Mouse (Mus musculus) granulocyte monocyte progenitor cell, adult 5-6 weeks (primary cell): ENCODE measurements around the gene Dgka. TPM values are rescaled to one million over a fixed set of nuclear protein-coding genes. Genes with fewer than 3 reads are reported as not detected.

Experiments
- ATAC-seq: replicated peaks from 2 replicates; pipeline ENCODE4 v1.8.0; 2016; ENCODE audit warnings: mild to moderate bottlenecking, moderate TSS enrichment, inconsistent platforms; ENCODE audit not compliant: poor library complexity, severe bottlenecking
- total RNA-seq, 2 experiments: library from RNA; stranded (forward) in 1 of 2; stranded (reverse) in 1 of 2; fragments of 200-712, 200-1000 nt in 1 of 2; fragments of >200 nt in 1 of 2; fragmentation: Nextera tagmentation in 1 of 2; gene quantifications; 2 replicates each; pipeline ENCODE4 v1.2.3; 2014 to 2017

The Dgka gene
- total RNA-seq, 2 experiments from 2014 or later, result 12.0 to 15.8 TPM

DNA sequence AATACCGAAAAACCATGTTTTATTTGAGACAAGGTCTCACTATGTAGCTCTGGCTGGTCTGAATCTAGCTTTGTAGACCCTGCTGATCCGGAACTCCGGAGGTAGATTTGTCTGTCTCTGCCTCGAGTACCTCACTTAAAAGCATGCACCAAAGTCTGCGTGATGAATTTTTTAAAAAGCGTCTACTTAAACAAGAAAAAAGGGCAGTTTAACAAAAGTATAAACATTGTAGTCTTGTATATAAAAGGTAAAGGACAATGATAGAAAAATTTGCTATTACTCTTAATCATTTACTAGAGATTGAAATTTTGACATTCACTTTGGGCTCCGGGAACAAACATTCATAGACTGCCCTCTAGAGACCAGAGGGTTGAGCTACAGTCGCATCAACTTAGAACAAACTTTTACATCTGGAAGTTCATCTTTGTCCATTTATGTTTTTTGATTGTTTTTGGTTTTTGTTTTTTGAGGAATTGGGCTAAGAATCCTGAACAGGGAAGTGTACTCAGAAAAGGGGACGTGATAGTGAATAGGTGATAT lies 70.1 kb downstream of the Dgka start:
- ATAC-seq, result peak; percentile 41

DNA sequence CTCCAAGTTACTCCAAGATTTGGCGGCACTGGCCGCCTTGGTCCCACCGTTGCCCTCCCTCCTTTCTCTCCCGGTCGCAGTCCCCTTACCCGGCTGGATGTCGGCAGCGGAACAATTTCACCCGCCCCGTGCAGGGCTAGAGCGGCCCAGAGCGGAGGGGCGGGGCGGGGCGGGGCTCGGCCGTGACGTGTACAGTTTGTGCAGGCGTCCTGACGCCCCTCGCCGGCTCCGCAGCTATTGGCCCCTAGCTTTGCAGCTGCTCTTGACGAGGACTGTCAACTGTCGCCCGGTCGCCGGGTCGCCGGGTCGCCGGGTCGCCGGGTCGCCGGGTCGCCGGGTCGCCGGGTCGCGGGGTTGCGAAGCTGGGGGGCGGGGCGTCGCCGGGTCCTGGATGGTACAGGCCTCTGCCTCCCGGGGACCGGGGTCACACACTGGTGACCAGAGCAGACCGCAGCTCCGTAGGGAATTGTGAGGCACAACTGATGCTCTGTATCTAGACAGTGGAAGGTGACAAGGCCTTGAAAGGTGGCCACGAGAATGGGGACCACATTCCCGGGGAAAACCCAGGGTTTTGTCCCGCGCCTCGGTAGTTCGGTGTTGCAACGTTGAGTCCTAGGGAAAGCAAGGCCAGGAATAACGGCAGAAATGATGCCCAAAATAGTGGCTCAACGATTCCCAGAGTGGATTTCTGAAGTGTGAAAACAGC lies 70.7 kb downstream of the Dgka start, which contains the start of gene Suox:
TSS of gene Suox (minus strand) at position 311 of the 706 bp plus-strand sequence.
- peak; percentile 84 for ATAC-seq

DNA sequence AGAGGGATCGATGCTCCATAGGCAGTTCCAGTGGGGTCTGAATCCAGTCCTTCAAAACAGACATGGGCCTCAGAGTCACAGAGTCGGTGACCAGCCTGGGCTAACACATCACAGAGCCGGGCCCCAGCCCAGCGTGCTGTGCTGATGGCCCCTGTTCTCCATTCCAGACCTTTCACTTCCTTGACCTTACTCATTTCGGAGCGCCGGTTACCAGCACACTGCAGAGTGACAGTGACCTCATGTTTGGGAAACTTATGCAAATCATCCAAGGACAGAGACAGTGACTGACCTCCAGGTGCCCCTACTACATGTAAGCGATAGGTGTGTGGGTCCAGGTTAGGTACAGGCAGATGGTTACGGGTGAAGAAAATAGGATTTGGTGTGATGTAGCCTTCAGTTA lies 73.5 kb downstream of the Dgka start:
- no peak for ATAC-seq

Other genes with a start within 250 kb of the Dgka start
- 10.7 and 13.7 TPM in 2 replicates for gene Myl6b, start 246.2 kb downstream of the Dgka start, total RNA-seq (2014; fragmentation: Nextera tagmentation)
- gene Myl6b, start 246.2 kb downstream of the Dgka start, total RNA-seq (2017), result 1.2 and 1.7 TPM in 2 replicates
- gene Esyt1, start 219.0 kb downstream of the Dgka start, total RNA-seq (2014; fragmentation: Nextera tagmentation), result 89.1 and 90.5 TPM in 2 replicates
- gene Esyt1, start 219.0 kb downstream of the Dgka start, total RNA-seq (2017), result 78.8 and 97.6 TPM in 2 replicates
- gene Zc3h10, start 197.1 kb downstream of the Dgka start, total RNA-seq (2014; fragmentation: Nextera tagmentation), result 8.8 and 9.7 TPM in 2 replicates
- gene Zc3h10, start 197.1 kb downstream of the Dgka start, total RNA-seq (2017), result 12.5 and 13.6 TPM in 2 replicates
- gene Rpl41, start 195.6 kb downstream of the Dgka start, total RNA-seq (2014; fragmentation: Nextera tagmentation), result 6,066 and 6,315 TPM in 2 replicates
- 3,608 and 4,444 TPM in 2 replicates for gene Rpl41, start 195.6 kb downstream of the Dgka start, total RNA-seq (2017)
- gene Pa2g4, start 178.9 kb downstream of the Dgka start, total RNA-seq (2014; fragmentation: Nextera tagmentation), result 404 and 410 TPM in 2 replicates
- 414 and 442 TPM in 2 replicates for gene Pa2g4, start 178.9 kb downstream of the Dgka start, total RNA-seq (2017)
- gene Erbb3, start 155.2 kb downstream of the Dgka start, total RNA-seq (2014; fragmentation: Nextera tagmentation), result 1.6 and 1.7 TPM in 2 replicates
- 1.4 and 1.8 TPM in 2 replicates for gene Erbb3, start 155.2 kb downstream of the Dgka start, total RNA-seq (2017)
- 2,754 and 2,968 TPM in 2 replicates for gene Rps26, start 118.1 kb downstream of the Dgka start, total RNA-seq (2014; fragmentation: Nextera tagmentation)
- 1,150 and 1,165 TPM in 2 replicates for gene Rps26, start 118.1 kb downstream of the Dgka start, total RNA-seq (2017)
- gene Ikzf4, start 98.9 kb downstream of the Dgka start, total RNA-seq (2014; fragmentation: Nextera tagmentation), result 0.62 TPM in 1 of 2 replicates, not detected in the other
- not detected in 2 replicates for gene Ikzf4, start 98.9 kb downstream of the Dgka start, total RNA-seq (2017)
- gene Suox, start 70.8 kb downstream of the Dgka start, total RNA-seq (2014; fragmentation: Nextera tagmentation), result 3.5 and 4.1 TPM in 2 replicates
- gene Suox, start 70.8 kb downstream of the Dgka start, total RNA-seq (2017), result 5.9 and 8.1 TPM in 2 replicates
- 43.7 and 43.8 TPM in 2 replicates for gene Rab5b, start 48.6 kb downstream of the Dgka start, total RNA-seq (2014; fragmentation: Nextera tagmentation)
- 45.7 and 58.0 TPM in 2 replicates for gene Rab5b, start 48.6 kb downstream of the Dgka start, total RNA-seq (2017)
- 0.28 and 2.6 TPM in 2 replicates for gene Pmel, start 40.7 kb downstream of the Dgka start, total RNA-seq (2014; fragmentation: Nextera tagmentation)
- gene Pmel, start 40.7 kb downstream of the Dgka start, total RNA-seq (2017), result 0.52 and 1.6 TPM in 2 replicates
- 101 and 134 TPM in 2 replicates for gene Cdk2, start 39.8 kb downstream of the Dgka start, total RNA-seq (2014; fragmentation: Nextera tagmentation)
- gene Cdk2, start 39.8 kb downstream of the Dgka start, total RNA-seq (2017), result 60.3 and 73.1 TPM in 2 replicates
- 43.5 and 52.0 TPM in 2 replicates for gene Pym1, start 3.0 kb upstream of the Dgka start, total RNA-seq (2014; fragmentation: Nextera tagmentation)
- gene Pym1, start 3.0 kb upstream of the Dgka start, total RNA-seq (2017), result 47.6 and 82.5 TPM in 2 replicates
- 6.9 and 8.3 TPM in 2 replicates for gene Mmp19, start 46.1 kb upstream of the Dgka start, total RNA-seq (2014; fragmentation: Nextera tagmentation)
- gene Mmp19, start 46.1 kb upstream of the Dgka start, total RNA-seq (2017), result 14.9 and 15.6 TPM in 2 replicates
- 16.5 and 17.5 TPM in 2 replicates for gene Dnajc14, start 59.2 kb upstream of the Dgka start, total RNA-seq (2014; fragmentation: Nextera tagmentation)
- 23.8 and 30.7 TPM in 2 replicates for gene Dnajc14, start 59.2 kb upstream of the Dgka start, total RNA-seq (2017)
- gene Tmem198b, start 59.5 kb upstream of the Dgka start, total RNA-seq (2014; fragmentation: Nextera tagmentation), result 10.8 and 14.4 TPM in 2 replicates
- 3.4 and 3.6 TPM in 2 replicates for gene Tmem198b, start 59.5 kb upstream of the Dgka start, total RNA-seq (2017)
- 184 and 236 TPM in 2 replicates for gene Sarnp, start 72.5 kb upstream of the Dgka start, total RNA-seq (2014; fragmentation: Nextera tagmentation)
- gene Sarnp, start 72.5 kb upstream of the Dgka start, total RNA-seq (2017), result 265 and 272 TPM in 2 replicates
- gene Ormdl2, start 76.8 kb upstream of the Dgka start, total RNA-seq (2014; fragmentation: Nextera tagmentation), result 33.9 and 84.1 TPM in 2 replicates
- 82.4 and 147 TPM in 2 replicates for gene Ormdl2, start 76.8 kb upstream of the Dgka start, total RNA-seq (2017)
- 0.21 TPM in 1 of 2 replicates, not detected in the other for gene Gdf11, start 146.9 kb upstream of the Dgka start, total RNA-seq (2014; fragmentation: Nextera tagmentation)
- gene Gdf11, start 146.9 kb upstream of the Dgka start, total RNA-seq (2017), result 0.15 TPM in 1 of 2 replicates, not detected in the other
- 139 and 203 TPM in 2 replicates for gene Cd63, start 156.1 kb upstream of the Dgka start, total RNA-seq (2014; fragmentation: Nextera tagmentation)
- gene Cd63, start 156.1 kb upstream of the Dgka start, total RNA-seq (2017), result 123 and 185 TPM in 2 replicates
- gene Rdh5, start 178.0 kb upstream of the Dgka start, total RNA-seq (2014; fragmentation: Nextera tagmentation), result 2.0 and 9.5 TPM in 2 replicates
- gene Rdh5, start 178.0 kb upstream of the Dgka start, total RNA-seq (2017), result 2.4 TPM in 1 of 2 replicates, not detected in the other
- 124 and 140 TPM in 2 replicates for gene Bloc1s1, start 179.2 kb upstream of the Dgka start, total RNA-seq (2014; fragmentation: Nextera tagmentation)
- 71.3 and 86.4 TPM in 2 replicates for gene Bloc1s1, start 179.2 kb upstream of the Dgka start, total RNA-seq (2017)
- not detected in 2 replicates for gene Itga7, start 189.0 kb upstream of the Dgka start, total RNA-seq (2014; fragmentation: Nextera tagmentation)
- not detected in 2 replicates for gene Itga7, start 189.0 kb upstream of the Dgka start, total RNA-seq (2017)
- gene Mettl7b, start 216.1 kb upstream of the Dgka start, total RNA-seq (2014; fragmentation: Nextera tagmentation), result not detected in 2 replicates
- not detected in 2 replicates for gene Mettl7b, start 216.1 kb upstream of the Dgka start, total RNA-seq (2017)
- gene Olfr9, start 244.6 kb upstream of the Dgka start, total RNA-seq (2014; fragmentation: Nextera tagmentation), result not detected in 2 replicates
- gene Olfr9, start 244.6 kb upstream of the Dgka start, total RNA-seq (2017), result not detected in 2 replicates